Mouse (Mus musculus) granulocyte monocyte progenitor cell, adult 5-6 weeks (primary cell): Measurements from ENCODE around the gene Kif5a. TPM values are rescaled to one million over a fixed set of nuclear protein-coding genes. Genes with fewer than 3 reads are reported as not detected.
"Not testable (repeated sequence)": the region's sequence is repeated elsewhere in the genome, so short reads cannot be mapped to it uniquely, and the experiment has no call there.

Experiments
- ATAC-seq: replicated peaks from 2 replicates; pipeline ENCODE4 v1.8.0; 2016; ENCODE audit warnings: mild to moderate bottlenecking, moderate TSS enrichment, inconsistent platforms; ENCODE audit not compliant: poor library complexity, severe bottlenecking
- total RNA-seq, 2 experiments: library from RNA; stranded (forward) in 1 of 2; stranded (reverse) in 1 of 2; fragments of 200-712, 200-1000 nt in 1 of 2; fragments of >200 nt in 1 of 2; fragmentation: Nextera tagmentation in 1 of 2; gene quantifications; 2 replicates each; pipeline ENCODE4 v1.2.3; 2014 to 2017

The Kif5a gene
- total RNA-seq, 2 experiments from 2014 or later: 0.31 to 1.4 TPM

GRCm38 (mm10) chr10:127195328-127196129 is 67.6 kb downstream of the Kif5a start, which contains the start of gene Dtx3:
TSS of gene Dtx3 (minus strand) at chr10:127195728.
- peak; percentile 7; the same call in 1 of the 2 replicates for ATAC-seq

- ATAC-seq: peak; percentile 74
Observed at GRCm38 (mm10) chr10:127194428-127195327, 68.5 kb downstream of the Kif5a start.

- no peak for ATAC-seq
Observed at GRCm38 (mm10) chr10:127193011-127193410, 70.1 kb downstream of the Kif5a start.

GRCm38 (mm10) chr10:127192057-127192328 is 71.2 kb downstream of the Kif5a start:
- ATAC-seq: not testable (repeated sequence)

DNA sequence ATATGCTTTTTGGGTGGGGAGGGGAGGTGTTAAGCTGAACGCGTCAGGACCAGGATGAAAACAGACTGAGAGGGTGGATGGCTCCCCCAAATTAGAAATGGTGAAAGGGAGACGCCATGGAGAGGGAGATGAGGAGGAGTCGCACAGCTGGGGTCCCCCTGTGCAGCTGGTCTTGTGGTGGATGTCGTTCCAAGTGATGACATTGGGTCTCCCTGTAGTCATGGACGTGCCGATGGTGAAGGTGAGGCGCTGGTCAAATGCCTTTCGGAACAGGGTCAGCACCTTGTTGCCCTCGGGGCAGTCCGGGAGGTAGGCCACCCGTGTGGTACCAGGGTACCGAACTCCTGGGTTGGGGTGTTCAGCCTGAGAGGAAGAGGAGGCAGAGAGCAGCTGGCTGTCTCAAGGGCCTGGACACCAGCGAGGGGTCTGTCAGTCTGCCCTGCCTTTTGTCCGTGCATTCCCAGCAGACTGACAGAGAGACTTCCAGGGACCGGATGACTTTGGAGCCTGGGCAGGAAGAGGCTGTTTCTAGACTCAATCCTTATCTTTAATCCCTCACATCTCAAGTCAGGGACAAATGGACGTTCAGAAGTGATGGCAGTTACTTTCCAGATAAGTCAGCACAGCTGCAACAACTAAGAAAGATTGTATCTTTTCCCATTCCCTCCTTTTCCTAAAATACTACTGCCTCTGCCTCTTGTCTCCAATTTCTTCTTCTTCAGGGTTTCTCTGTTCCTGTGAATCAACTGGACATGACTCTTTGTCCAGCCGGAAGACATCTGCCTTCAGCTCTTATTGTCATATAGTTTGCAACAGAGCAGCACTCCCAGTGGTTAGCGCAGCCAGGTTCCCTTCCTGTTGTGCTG is 71.7 kb downstream of the Kif5a start:
- no peak for ATAC-seq

GRCm38 (mm10) chr10:127190398-127191190 is 72.6 kb downstream of the Kif5a start:
- no peak for ATAC-seq

- ATAC-seq: peak; percentile 21
Observed at GRCm38 (mm10) chr10:127189651-127190381, 73.3 kb downstream of the Kif5a start, which contains the start of gene Arhgef25. TSS of gene Arhgef25 (minus strand) at chr10:127190083.

- ATAC-seq: peak; percentile 23; the same call in 1 of the 2 replicates
Observed at GRCm38 (mm10) chr10:127189116-127189650, 74.0 kb downstream of the Kif5a start.

DNA sequence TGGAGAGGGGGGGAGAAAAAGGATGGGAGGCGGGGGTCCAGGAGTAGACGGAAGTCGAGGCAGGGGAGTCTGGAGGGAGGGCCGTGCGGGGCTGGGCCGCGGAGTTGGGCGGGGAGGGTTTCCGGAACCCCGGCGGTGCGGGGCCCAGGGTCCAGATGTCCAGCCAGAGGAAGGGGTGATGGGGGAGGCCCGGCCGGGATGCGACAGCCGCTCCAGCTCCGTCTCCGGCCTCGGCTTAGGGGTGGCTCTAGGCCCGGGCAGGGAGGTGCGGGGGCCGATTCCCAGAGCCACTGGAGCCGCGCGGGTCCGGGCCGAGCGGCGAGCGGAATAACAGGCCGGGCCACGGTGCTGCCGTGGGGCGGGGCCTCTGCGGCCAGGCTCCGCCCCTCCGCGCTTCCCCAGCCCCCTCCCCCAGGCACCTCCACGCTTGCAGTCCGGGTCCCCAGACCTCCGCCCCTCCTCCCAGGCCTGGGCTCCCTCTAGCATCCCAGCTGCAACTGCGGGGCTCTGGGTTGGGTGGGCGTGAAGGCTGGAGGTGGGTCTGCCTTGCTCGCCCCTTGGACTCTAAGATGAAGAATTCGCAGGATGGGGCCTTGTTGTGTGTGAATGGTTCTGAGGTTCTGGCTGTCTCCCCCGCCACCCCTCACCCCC is 74.6 kb downstream of the Kif5a start:
- peak; percentile 13; the same call in 1 of the 2 replicates for ATAC-seq

DNA sequence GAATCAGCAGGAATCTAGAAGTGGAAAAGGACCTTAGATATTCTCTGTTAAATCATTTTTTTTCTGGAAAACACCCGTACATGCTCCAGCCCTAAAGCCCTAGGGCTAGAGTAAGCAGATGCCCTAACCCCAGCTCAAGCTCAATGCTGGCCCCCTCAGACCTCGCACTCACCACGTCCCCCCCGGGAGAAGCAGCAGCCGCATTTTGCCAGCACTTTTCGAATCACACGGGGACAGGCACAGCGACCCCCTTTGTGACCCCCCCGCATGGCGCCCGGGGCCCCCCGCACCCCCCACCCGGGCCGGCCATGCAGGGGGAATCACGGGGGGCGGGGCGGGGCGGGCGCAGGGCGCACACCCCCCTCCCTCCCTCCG is 75.1 kb downstream of the Kif5a start:
- no peak for ATAC-seq

GRCm38 (mm10) chr10:127187371-127188078 is 75.6 kb downstream of the Kif5a start:
- no peak for ATAC-seq

- ATAC-seq: no peak
Observed at GRCm38 (mm10) chr10:127186451-127186850, 76.7 kb downstream of the Kif5a start.

GRCm38 (mm10) chr10:127185506-127185905 is 77.6 kb downstream of the Kif5a start:
- no peak for ATAC-seq

DNA sequence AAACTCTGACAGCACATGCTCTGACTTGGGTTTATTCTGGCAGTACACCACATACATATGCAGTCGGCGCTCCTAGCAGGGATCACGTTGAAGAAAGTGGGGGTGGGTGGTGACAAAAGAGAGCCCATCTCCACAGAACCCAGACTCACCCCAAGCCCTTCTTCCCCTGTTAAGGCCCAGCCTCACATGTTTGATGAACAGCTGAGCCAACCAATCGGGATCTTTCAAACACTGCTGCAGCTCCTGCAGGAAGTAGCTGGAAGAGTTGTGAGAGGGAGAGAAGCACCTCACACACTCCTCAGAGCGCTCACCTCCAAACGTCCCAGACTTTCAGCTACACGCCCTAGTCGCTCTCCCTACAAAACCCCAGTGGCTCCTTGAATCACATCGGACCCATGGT is 78.0 kb downstream of the Kif5a start:
- no peak for ATAC-seq

DNA sequence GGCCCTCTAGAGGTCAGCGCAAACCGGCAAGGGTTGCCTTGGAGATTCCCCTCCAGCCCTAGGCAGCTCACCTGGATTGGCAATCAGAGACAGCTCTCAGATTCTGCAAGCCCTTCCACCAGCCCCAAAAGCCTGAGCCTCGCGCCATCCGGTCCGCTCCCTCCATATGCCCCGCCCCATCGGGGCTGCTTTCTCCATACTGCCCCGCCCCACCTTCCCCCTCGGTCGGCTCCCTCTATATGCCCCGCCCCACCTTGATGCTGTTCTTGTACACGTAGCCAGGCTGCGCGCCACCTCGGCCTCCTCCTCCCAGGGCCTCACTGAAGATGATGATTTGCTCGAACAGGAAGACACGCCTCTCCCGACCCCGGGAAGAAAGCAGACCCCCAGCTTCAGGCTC is 79.4 kb downstream of the Kif5a start:
- 0 out of 2 replicates have a peak, but pooled peaks have one; percentile 9 for ATAC-seq

GRCm38 (mm10) chr10:127182624-127183023 is 80.5 kb downstream of the Kif5a start:
- ATAC-seq: no peak

GRCm38 (mm10) chr10:127181566-127181965 is 81.6 kb downstream of the Kif5a start:
- ATAC-seq: no peak
